Mouse (Mus musculus): ENCODE data around the gene Spry1. TPM values are rescaled to one million over a fixed set of nuclear protein-coding genes. Genes with fewer than 3 reads are reported as not detected.
A peak's percentile ranks its signal among the peaks of the same experiment; 100 is the strongest.

The Spry1 gene
- total RNA-seq, 2 experiments from 2014 or later: 25.1 to 30.2 TPM

DNA sequence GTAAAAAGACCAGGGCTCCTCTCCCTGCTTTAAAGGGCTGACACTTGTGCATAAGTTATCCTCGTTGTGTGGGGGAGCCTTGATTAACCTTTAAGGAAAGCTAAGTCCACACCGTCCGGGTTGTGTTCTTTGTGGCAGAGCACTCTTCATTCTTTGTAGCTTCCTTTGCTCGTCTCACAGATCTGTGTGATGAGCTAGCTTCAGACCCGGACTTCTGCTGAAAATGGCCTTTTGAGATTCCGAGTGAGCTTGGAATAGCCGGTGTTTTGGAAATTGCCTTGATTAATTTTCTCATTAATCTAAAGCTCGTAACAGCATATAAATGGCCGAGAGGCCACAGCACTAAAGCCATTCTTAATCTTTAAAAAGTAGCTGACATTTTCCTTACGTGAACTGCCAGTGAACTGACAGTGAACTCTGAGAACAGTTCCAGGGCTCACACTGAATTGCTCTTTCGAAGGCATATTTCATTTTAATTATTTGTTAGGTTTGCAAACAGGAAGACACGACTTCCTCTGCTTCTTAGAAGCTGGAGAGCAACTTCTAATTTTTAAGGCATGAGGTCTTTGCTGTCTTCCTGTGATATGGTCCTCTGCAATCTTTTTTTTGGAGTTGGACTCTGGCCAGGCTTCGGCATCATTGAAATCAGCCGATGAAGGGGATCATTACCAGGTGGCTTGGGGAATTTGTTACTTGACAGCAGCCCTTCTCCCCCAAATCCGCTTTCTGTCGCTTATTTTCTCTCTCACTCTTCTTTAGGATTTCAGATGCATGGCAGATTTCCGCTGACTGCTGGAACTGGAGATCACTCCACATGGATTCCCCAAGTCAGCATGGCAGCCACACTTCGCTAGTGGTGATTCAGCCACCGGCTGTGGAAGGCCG lies 2.3 kb downstream of the Spry1 start:
- peak; percentile 19 for DNase-seq

DNA sequence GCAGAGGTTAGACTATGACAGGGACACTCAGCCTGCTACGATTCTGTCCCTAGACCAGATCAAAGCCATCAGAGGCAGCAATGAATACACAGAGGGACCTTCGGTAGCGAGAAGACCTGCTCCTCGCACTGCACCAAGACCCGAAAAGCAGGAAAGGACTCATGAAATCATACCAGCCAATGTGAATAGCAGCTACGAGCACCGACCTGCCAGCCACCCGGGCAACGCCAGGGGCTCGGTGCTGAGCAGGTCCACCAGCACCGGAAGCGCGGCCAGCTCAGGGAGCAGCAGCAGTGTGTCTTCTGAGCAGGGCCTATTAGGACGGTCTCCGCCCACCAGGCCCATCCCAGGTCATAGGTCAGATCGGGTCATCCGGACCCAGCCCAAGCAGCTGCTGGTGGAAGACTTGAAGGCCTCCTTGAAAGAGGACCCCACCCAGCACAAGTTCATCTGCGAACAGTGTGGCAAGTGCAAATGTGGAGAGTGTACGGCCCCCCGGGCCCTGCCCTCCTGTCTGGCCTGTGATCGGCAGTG lies 3.0 kb downstream of the Spry1 start:
- peak; percentile 16 for DNase-seq

- no peak for DNase-seq
Observed at GRCm38 (mm10) chr3:37643411-37643810, 3.7 kb downstream of the Spry1 start.

GRCm38 (mm10) chr3:37643903-37644302 lies 4.2 kb downstream of the Spry1 start:
- no peak for DNase-seq

DNA sequence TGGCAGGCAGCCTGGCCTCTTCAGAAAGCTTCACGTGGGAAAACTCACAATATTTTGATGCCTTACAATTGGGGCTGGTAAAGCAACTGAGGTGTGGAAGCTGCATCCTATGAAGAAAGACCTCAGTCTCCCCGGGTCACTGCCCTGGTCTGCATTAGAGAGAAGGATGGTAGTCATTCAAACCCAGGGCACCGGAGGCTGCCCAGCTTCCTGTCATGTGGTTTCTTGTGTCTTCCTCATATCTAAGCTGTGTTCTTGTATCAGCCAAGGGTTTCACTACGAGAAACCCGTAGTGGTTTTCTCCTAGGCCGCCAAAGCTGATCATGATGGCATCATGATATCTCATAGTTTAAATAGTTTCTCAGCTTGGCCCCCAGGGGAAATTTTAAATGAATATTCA lies 5.3 kb downstream of the Spry1 start:
- no peak for DNase-seq

DNA sequence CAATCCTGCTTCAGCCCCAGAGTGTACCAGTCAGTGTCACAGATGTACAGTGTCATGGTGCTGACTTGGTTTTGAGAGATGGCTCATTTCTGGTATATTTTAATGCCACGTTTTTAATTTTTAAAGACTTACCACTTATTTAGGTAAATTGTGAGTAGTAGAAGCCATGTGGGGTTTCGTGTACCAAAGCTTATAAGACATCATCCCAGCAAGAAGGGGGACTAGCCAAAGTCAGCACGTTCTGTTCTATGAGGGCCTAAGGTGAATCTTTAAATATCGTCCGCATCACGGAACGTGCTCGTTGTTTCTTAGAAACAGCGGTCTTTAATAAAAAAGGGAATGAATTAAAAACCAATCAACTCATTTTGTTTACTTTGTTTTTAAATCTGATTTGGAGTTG lies 6.5 kb downstream of the Spry1 start:
- no peak for DNase-seq

DNA sequence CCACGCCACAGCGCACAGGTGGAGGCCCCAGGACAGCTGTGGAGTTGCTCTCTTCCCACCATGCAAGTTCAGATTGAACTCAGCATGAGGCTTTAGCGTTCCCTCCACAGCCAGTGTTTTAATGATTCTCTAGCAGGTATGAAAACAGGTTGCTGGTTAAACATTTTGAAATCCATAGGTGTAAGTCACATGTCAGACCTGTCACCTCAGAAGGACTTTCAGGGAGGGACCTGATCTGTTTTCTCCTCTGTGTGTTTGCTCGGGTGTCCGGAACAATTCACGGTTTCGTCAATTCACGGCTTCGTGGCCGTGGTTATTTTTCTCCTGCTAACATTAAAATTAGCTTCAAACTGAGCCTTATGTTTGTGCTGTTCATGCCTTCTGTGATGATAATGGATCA lies 7.5 kb downstream of the Spry1 start:
- no peak for DNase-seq

DNA sequence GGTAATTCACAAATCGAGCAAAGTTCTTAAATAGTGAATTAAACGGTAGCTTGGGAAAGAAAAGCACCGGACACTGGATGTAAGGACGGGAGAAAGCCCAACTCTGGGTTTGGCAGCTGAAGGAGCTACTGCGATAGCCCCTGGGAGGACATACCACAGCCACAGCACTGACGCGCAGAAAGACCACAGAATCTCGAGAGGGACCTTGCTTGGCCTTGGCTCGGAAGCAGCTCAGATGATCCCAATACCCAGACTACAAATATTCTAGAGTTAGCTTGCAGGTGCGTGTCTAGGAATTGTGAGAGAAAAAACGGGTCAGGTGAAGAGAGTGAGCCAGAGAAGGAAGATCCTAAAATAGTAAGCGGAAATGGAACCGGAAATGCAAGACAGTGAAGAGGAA lies 8.5 kb downstream of the Spry1 start:
- no peak for DNase-seq

- DNase-seq: no peak
Observed at GRCm38 (mm10) chr3:37649281-37649680, 9.5 kb downstream of the Spry1 start.

DNA sequence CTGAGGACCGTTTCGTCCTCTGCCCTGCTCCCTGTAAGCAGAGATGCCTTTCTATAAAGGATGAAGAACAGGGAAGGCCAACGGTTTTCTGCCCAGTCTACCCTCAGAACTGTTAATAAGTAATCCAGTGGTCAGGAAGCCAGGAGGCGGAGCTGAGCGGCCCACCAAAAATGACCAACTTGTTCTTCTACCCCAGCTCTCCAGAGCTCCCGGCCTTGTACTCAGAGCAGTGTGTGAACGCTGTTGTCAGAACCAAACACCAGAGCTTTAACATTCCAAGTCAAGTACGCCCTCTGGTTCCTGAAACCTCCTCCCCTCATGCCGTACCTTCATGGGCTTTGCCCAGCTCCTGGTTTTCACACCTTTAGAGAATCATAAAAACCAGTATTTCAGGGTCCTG lies 12.8 kb downstream of the Spry1 start:
- no peak for DNase-seq

GRCm38 (mm10) chr3:37653935-37654729 lies 14.4 kb downstream of the Spry1 start:
- peak; percentile 42 for DNase-seq

GRCm38 (mm10) chr3:37654787-37655186 lies 15.0 kb downstream of the Spry1 start:
- DNase-seq: no peak

DNA sequence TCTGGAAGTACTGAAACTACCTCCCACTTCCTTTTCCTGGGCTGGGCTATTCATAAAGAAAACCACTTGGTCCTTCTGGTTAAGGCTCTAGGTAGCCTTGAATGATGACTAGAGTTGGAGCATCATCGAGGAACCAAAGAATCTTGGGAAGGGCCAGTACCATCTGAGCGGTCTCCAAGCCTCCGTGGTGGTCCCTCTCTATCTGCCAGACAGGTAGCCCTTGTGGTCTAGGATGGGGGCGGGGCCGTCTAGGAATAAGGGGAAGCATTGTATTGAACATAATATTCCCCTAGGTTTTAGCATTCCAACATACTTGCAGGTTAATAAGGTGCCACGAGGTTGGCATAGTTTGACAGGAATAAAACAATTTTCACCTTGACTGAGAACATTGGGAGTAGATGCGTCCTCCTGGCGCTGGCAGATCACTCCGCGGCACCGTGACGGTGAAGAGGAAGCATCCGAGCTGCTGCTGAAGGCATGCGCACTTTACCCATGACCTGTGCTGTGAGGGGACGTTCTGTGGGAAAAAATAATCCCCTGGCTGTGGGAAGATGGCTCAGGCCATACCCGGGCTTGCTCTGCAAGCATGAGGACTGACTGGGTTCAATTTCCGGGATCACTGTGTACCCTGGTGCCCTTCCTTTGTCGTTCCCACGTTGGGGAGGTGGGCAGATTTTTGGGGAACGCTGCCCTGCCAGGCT lies 16.3 kb downstream of the Spry1 start:
- peak; percentile 18 for DNase-seq

- no peak for DNase-seq
Observed at GRCm38 (mm10) chr3:37657009-37657408, 17.3 kb downstream of the Spry1 start.

DNA sequence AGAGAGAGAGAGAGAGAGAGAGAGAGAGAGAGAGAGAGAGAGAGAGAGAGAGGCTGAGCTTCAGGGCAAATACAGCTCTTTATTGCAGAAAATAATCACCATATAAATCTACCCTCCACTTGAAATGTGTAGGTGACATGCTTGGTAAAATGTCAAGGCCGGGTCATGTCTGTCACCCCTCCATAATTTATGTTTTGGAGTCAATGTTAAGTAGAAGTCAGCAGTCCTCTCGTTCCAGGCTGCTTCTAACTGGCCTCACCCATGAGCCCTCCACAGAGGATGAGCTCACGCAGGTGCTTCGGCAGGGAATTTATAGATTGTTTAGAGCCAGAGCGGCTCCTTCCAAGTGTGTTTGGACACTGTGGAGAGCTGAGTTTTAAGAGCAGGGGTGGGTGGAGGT lies 18.4 kb downstream of the Spry1 start:
- DNase-seq: no peak

DNA sequence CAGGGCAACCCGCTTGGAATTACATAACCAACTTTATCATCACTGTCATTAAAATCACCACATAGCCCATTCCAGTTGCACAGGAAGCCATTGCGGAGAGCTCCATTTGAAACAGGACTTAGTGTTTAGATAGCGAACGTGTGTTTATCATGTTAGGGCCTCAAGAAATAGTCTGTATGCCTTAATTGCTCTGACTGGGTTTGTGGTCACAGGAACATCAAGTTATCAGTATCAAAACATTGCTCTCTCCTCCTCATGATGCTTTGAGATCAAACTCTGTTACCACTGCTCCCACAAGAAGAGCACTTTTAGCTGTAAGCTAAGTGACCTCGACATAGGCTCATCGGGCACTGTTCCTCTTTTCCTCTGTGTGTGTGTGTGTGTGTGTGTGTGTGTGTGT lies 19.9 kb downstream of the Spry1 start:
- no peak for DNase-seq

GRCm38 (mm10) chr3:37666291-37667118 lies 26.8 kb downstream of the Spry1 start:
- DNase-seq: peak; percentile 32

DNA sequence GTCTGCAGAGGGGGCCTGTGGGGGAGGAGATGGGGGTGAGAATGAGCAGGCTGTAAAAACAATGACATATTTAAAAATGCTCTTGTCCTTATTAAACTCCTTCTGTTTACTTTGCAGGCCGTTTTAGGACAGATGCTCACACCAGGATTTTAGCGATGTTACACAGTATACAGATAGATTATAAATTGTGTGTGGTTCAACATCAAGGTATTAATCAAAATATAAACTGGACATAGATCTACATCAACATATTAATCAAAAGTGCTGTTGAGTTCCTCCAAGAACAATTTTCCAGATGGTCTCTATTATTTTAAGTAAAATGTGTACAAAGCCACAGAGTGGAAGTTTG lies 27.3 kb downstream of the Spry1 start:
- no peak for DNase-seq

DNA sequence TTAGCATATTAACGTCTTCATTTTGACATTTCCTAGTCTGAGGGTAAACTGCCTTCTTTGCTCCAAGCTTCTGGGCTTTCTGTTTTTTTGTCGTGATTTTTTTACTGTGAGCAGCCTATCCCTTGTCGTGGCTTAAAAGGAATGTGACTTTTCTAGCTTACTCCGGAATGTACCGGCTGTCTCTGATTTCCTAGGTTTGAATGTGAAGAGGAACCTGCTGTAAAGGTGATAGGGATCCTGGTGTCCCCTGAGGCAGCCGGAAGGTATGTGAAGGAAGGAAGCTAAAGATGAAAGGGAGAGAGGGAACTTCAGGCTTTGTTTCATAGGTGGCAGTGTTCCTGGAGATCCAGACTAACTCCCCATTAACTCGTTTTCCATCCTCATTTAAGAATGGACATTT lies 28.0 kb downstream of the Spry1 start:
- no peak for DNase-seq

GRCm38 (mm10) chr3:37668652-37669051 lies 28.9 kb downstream of the Spry1 start:
- no peak for DNase-seq

- DNase-seq: no peak
Observed at GRCm38 (mm10) chr3:37669100-37669499, 29.4 kb downstream of the Spry1 start.

Measured in adrenal gland, postnatal 10 days (tissue).